Mouse (Mus musculus): Measurements from ENCODE around the gene Lrp6.

- no peak for TF ChIP-seq CTCF (conservative IDR thresholded peaks at IDR 0.05; ENCODE audit: low read length)
- no peak for TF ChIP-seq POU5F1 (IDR thresholded peaks at IDR 0.05; ENCODE audit: borderline replicate concordance, low read length)
These were observed 136.5 kb downstream of the Lrp6 start for GRCm38 (mm10) chr6:134430161-134430799.
